Mouse (Mus musculus) G1E (cell line): ENCODE data around the gene Kat7.

Experiments used
- CTCF ChIP-seq: IDR thresholded peaks from 2 replicates; pipeline ENCODE4 v1.5.1; 2012; ENCODE audit warnings: low read depth, low read length, inconsistent platforms, mixed read lengths
- GATA1 ChIP-seq: IDR thresholded peaks from 2 replicates; pipeline ENCODE4 v1.6.1; 2012; ENCODE audit warnings: borderline replicate concordance, low read length, inconsistent platforms, mixed read lengths
- POLR2AphosphoS5 ChIP-seq: IDR thresholded peaks from 2 replicates; pipeline ENCODE4 v1.6.1; 2012; ENCODE audit warnings: low read depth, low read length, inconsistent platforms; ENCODE audit not compliant: insufficient replicate concordance

- TF ChIP-seq CTCF: no peak
- no peak for TF ChIP-seq GATA1
- TF ChIP-seq POLR2AphosphoS5: no peak
Observed at GRCm38 (mm10) chr11:95326243-95326642, 16.2 kb upstream of the Kat7 start.
